Mouse (Mus musculus): ENCODE results near the gene Galnt14. TPM values are rescaled to one million over a fixed set of nuclear protein-coding genes. Genes with fewer than 3 reads are reported as not detected.

The Galnt14 gene
- polyA plus RNA-seq, 1 experiment, result not detected

DNA sequence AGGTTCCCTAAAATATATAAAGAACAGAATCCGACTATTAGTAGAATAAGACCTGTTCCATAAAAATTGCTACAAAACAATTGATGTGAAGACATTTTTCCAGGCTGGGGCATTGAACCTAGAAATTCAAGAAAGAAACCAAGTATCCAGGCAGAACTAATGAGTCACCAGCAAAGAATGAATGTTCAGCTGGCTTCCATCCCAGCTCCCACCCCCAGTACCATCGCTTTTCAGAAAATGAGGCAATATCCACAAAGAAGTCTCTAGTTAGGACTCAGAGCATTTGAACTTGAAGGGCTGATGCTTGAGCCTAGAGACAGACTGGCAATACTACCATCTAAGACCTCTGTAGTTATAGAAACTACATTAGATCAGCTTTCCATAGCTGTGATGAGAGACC, 118.2 kb downstream of the Galnt14 start:
- no peaks in the 10 kb centered on the region for H3K4me1 ChIP-seq (ENCODE audit: control insufficient read depth, insufficient read depth, low read length)
- WGBS, result 67% methylated on average over 2 of the region's 2 CpGs
- no peak for DNase-seq
- TF ChIP-seq CTCF (IDR thresholded peaks at IDR 0.05; ENCODE audit: insufficient read depth, low read length) (no peak), POLR2A (IDR thresholded peaks at IDR 0.05; ENCODE audit: borderline replicate concordance, extremely low read depth, low read depth, low read length) (no peak)
- H3K4me3 ChIP-seq (replicated peaks; ENCODE audit: extremely low read depth, low read depth, low read length), result no peak overlapping the region

DNA sequence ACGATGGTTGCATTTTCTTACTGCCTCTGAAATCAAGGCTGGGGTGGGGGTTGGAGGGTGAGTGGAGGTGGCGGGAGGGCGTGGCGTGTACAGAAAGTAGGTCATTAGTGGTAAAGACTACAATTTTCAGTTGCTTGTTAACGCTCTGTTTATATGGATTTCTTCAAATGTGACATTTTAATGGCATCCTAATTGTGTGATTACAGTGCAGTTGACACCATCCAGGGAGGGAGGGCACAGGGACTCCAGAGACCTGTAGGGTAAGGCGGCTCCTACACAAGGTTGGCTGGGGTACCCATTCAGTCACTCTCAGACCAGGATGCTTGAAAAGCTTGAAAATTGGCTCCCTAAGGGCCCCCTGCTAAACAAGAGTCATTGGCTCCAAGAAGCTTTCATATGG, 122.7 kb downstream of the Galnt14 start:
- no peak for DNase-seq
- 65% methylated on average over 6 of the region's 6 CpGs for WGBS
- TF ChIP-seq POLR2A (IDR thresholded peaks at IDR 0.05; ENCODE audit: borderline replicate concordance, extremely low read depth, low read depth, low read length) (no peak), CTCF (IDR thresholded peaks at IDR 0.05; ENCODE audit: insufficient read depth, low read length) (no peak)
- H3K4me1 ChIP-seq (ENCODE audit: control insufficient read depth, insufficient read depth, low read length), result no peaks in the 10 kb centered on the region
- H3K4me3 ChIP-seq (replicated peaks; ENCODE audit: extremely low read depth, low read depth, low read length), result no peak overlapping the region

DNA sequence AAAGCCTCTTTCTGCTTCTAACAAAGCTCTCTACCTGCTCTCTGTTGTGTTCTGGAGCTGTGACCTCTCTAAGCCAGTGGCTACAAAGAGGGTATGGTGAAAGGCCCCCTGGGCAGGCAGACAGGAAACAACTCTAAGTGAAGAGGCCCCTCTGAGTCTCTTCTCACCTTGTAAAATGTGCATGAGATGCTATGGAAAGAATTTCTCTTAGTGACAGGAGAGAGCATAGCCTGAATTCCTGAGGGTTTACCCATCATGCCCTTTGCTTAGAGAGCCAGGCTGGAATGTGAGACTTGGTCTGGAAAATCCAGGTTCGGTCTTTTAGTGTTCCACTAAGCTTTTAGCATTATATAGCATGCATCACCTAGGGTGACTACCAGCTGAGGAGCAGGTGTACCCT, 136.1 kb downstream of the Galnt14 start:
- Histone ChIP-seq H3K4me3 (replicated peaks; ENCODE audit: extremely low read depth, low read depth, low read length) (no peak overlapping the region), H3K4me1 (ENCODE audit: control insufficient read depth, insufficient read depth, low read length) (no peaks in the 10 kb centered on the region)
- TF ChIP-seq POLR2A (IDR thresholded peaks at IDR 0.05; ENCODE audit: borderline replicate concordance, extremely low read depth, low read depth, low read length) (no peak), CTCF (IDR thresholded peaks at IDR 0.05; ENCODE audit: insufficient read depth, low read length) (no peak)
- DNase-seq, result no peak
- WGBS, result 41% methylated on average over 1 of the region's 1 CpGs

DNA sequence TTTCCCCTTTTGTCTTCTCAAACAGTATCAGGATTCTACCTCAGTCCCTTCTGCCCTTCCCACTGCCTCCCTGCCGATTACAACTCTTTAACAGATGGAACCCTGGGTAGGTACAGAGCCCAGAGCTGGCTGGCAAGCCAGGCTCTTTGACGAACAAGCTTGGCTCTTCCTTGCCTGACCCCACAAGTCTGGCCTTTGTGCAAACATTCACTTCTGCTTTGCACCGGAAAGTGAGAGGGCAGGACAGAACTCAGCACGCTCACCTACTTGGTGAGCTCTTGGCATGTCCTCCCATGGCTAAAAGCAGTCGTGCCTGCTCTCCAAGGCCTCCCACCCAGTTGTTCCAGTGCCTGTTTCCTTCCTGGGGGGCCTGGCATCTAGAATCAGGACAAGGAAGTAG, 137.4 kb downstream of the Galnt14 start:
- no peak for DNase-seq
- Histone ChIP-seq H3K4me3 (replicated peaks; ENCODE audit: extremely low read depth, low read depth, low read length) (no peak overlapping the region), H3K4me1 (ENCODE audit: control insufficient read depth, insufficient read depth, low read length) (no peaks in the 10 kb centered on the region)
- WGBS, result 39% methylated on average over 5 of the region's 5 CpGs
- TF ChIP-seq CTCF (IDR thresholded peaks at IDR 0.05; ENCODE audit: insufficient read depth, low read length) (no peak), POLR2A (IDR thresholded peaks at IDR 0.05; ENCODE audit: borderline replicate concordance, extremely low read depth, low read depth, low read length) (no peak)

DNA sequence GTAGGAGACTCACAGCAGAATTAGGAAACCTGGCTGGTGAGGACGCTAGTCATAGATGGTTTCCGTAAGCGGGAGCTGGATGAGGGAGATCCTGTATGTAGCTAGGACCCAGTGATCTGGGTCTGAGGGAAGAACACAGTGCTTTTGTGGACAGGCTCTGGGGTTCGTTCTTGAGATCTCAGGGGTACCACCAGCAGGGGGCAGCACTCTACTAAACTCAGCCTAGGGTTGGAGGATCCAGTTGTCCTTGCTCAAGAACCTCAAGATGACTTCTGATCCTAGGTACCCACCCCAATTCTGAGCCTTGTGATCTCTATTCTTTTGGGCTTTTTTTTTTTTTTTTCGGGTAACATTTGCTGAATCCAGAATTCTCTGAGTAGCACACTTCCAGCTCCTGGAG, 137.8 kb downstream of the Galnt14 start:
- DNase-seq, result peak; percentile 28
- H3K4me1 ChIP-seq (ENCODE audit: control insufficient read depth, insufficient read depth, low read length), result no peaks in the 10 kb centered on the region
- TF ChIP-seq CTCF (IDR thresholded peaks at IDR 0.05; ENCODE audit: insufficient read depth, low read length) (peak; percentile 39), POLR2A (IDR thresholded peaks at IDR 0.05; ENCODE audit: borderline replicate concordance, extremely low read depth, low read depth, low read length) (no peak)
- H3K4me3 ChIP-seq (replicated peaks; ENCODE audit: extremely low read depth, low read depth, low read length), result no peak overlapping the region
- 76% methylated on average over 5 of the region's 5 CpGs for WGBS

DNA sequence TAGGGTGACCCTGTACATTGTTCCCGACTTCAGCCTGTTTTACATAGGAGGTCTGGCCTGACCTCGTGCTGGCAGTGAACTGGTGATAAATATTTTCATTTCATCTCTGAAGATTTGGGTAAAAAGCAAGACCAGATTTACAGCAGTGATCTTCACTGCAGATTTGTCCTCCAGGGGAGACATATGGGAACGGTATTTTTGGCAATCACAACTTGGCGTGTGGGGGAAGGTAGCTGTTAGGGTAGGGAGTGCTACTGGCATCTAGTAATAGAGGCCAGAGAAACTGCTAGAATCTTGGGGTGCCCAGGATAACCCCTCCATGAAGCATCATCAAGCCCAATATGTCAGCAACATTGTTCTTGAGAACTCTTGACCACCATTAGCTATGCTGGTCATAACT, 138.3 kb downstream of the Galnt14 start:
- no peak overlapping the region for H3K4me3 ChIP-seq (replicated peaks; ENCODE audit: extremely low read depth, low read depth, low read length)
- 53% methylated on average over 4 of the region's 4 CpGs for WGBS
- TF ChIP-seq CTCF (IDR thresholded peaks at IDR 0.05; ENCODE audit: insufficient read depth, low read length) (no peak), POLR2A (IDR thresholded peaks at IDR 0.05; ENCODE audit: borderline replicate concordance, extremely low read depth, low read depth, low read length) (no peak)
- no peaks in the 10 kb centered on the region for H3K4me1 ChIP-seq (ENCODE audit: control insufficient read depth, insufficient read depth, low read length)
- no peak for DNase-seq

DNA sequence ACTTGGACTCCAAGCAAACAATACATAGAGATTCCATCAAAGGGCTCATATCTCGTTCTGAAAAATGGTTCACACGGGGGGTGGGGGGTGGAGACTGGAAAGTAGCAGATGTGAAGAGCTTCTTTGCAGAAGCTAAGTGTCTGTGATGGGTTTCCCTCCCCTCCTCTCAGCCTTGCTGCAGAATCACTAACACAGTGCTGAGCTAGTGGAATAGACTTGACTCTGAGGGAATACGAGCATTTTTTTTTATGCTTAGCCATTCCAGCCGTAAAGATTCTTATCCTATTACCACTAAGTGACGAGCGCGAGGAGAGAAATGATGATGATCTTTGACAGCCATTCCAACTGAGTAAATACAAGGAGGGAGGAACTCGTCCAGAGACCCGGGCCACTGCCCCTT, 142.0 kb downstream of the Galnt14 start:
- 35% methylated on average over 9 of the region's 9 CpGs for WGBS
- Histone ChIP-seq H3K4me3 (replicated peaks; ENCODE audit: extremely low read depth, low read depth, low read length) (no peak overlapping the region), H3K4me1 (ENCODE audit: control insufficient read depth, insufficient read depth, low read length) (no peaks in the 10 kb centered on the region)
- no peak for DNase-seq
- TF ChIP-seq CTCF (IDR thresholded peaks at IDR 0.05; ENCODE audit: insufficient read depth, low read length), result no peak
- TF ChIP-seq POLR2A (IDR thresholded peaks at IDR 0.05; ENCODE audit: borderline replicate concordance, extremely low read depth, low read depth, low read length), result no peak

DNA sequence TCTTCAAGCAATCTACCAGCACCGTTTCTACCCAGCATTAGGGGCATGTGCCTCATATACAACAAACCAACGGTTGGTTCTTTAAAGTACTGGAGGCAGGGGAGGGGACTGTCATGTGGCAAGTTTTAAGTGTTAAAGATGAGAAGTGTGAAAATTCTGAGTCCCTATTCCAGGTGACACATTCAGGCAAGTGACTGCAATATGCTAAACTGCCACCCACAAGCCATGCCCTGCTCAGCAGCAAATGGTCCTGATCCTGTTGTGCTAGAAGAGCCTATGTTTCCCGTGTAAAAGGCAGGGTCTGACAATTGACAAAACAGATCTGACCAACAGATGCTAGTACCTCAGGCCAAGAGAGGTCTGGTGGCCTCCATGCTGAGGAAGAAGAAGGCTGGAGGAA, 149.1 kb downstream of the Galnt14 start:
- no peak for DNase-seq
- TF ChIP-seq POLR2A (IDR thresholded peaks at IDR 0.05; ENCODE audit: borderline replicate concordance, extremely low read depth, low read depth, low read length) (no peak), CTCF (IDR thresholded peaks at IDR 0.05; ENCODE audit: insufficient read depth, low read length) (no peak)
- 42% methylated on average over 3 of the region's 3 CpGs for WGBS
- H3K4me1 ChIP-seq (ENCODE audit: control insufficient read depth, insufficient read depth, low read length), result no peaks in the 10 kb centered on the region
- H3K4me3 ChIP-seq (replicated peaks; ENCODE audit: extremely low read depth, low read depth, low read length), result no peak overlapping the region

DNA sequence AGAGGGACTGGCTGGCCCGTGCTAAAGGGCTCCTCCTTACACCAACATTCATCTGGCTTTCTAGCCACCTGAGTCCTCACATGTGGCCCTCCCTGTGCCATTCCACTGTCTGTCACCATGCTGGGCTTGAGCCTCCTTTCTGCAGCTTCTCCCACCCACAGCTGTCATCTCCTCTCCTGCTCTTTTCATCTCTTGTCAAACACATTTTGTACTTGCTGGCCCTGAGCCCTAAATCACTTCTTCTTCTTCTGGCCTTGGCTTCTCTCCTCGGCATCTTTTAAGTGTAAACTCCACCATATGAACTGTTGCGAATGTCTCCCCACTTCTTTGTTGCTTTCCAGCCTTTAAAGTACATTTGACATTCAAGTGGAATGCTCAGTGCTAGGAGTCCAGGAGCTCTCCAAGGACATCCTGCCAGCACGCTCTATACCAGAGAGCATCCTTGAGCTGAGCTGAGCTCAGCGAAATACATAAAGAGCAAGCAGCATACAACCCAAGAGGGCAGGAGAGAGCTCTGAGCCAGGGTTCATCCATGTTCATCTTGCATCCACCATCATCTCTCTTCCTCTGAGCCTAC, 150.0 kb downstream of the Galnt14 start:
- no peak for DNase-seq
- no peak for TF ChIP-seq POLR2A (IDR thresholded peaks at IDR 0.05; ENCODE audit: borderline replicate concordance, extremely low read depth, low read depth, low read length)
- no peak for TF ChIP-seq CTCF (IDR thresholded peaks at IDR 0.05; ENCODE audit: insufficient read depth, low read length)
- Histone ChIP-seq H3K4me1 (ENCODE audit: control insufficient read depth, insufficient read depth, low read length) (no peaks in the 10 kb centered on the region), H3K4me3 (replicated peaks; ENCODE audit: extremely low read depth, low read depth, low read length) (no peak overlapping the region)
- WGBS, result 68% methylated on average over 5 of the region's 5 CpGs

DNA sequence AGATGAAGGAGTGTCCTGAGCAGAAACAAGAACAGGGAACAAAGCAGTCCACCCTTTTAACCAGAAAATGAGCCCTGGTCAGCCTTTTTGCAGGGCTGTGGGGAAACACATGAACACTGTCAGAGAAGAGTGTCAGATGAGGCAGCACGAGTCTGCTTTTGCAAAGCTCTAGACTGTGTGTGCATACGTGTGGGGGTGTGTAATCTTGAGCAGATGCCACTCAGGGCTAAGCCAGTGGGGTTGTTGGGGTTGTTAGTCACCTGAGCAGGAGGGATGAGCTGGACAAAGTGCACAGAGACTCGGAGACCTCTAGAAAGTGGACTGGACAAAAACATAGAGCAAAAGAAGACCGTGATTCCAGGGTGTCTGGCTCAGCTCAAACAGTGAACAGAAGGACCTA, 150.8 kb downstream of the Galnt14 start:
- 60% methylated on average over 4 of the region's 4 CpGs for WGBS
- no peak for DNase-seq
- TF ChIP-seq CTCF (IDR thresholded peaks at IDR 0.05; ENCODE audit: insufficient read depth, low read length) (no peak), POLR2A (IDR thresholded peaks at IDR 0.05; ENCODE audit: borderline replicate concordance, extremely low read depth, low read depth, low read length) (no peak)
- Histone ChIP-seq H3K4me1 (ENCODE audit: control insufficient read depth, insufficient read depth, low read length) (no peaks in the 10 kb centered on the region), H3K4me3 (replicated peaks; ENCODE audit: extremely low read depth, low read depth, low read length) (no peak overlapping the region)

All from lung, adult 2 months (tissue).